Mouse (Mus musculus): ENCODE results near the gene Csnk2b. TPM values are rescaled to one million over a fixed set of nuclear protein-coding genes. Genes with fewer than 3 reads are reported as not detected.

Gene Csnk2b
- polyA plus RNA-seq, 1 experiment from 2014 or later = 245 TPM

DNA sequence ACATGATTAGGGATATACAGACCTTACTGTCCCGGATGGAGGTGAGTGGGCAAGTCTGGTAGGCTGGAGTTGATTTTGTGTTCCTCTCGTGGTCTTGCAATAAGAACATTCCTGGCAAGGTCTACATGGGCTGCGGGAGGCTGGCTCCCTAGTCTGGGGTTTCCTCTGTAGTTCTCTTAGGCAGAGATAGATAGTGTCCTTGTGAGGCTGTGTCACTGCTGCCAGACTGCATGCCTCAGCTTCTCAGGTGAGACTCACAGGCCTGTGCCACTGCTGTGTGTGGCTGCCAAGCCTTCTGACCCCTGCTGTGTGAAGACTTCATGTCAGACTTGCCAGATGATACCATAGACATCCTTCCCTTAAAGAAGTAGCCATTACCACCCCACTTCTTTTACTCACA is 17.4 kb upstream of the Csnk2b start:
- peaks cover 26% of the 10 kb centered on the region for H3K36me3 ChIP-seq (ENCODE audit: control insufficient read depth, insufficient read depth, low read length)
- H3K27me3 ChIP-seq (ENCODE audit: control insufficient read depth, insufficient read depth, low read length) = no peaks in the 10 kb centered on the region

DNA sequence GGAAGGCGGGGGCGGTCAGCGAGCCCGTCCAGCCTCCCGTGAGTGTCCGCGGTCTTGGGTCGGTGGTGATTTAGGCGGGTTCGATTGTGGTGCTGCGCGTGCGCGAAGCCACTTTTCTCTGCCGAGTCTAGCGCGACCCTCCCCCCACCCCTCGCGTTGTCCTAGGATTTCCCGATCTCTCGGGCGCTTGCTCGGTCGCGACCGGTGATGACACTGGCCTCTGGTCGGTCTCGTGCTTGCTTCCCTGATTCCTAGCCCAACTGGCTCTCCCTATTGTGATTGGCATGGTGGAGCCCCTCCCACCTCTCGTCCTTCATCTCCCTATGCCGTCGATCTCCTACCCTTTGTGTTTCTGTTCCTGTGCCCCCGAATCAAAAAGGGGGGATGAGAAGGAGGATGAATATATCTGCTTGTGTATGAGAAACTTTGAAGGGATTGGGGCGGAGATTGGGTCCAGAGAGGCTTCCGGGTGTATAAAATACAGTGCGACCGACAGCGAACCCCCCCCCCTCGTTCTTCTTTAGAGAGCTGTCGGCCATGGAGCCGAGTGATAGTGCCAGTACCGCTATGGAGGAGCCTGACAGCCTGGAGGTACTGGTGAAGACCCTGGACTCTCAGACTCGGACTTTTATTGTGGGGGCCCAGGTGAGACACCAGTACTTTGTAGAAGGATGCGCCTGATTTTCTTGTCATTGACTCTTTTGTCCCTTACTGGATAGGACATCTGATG is 13.9 kb upstream of the Csnk2b start:
- no peaks in the 10 kb centered on the region for H3K36me3 ChIP-seq (ENCODE audit: control insufficient read depth, insufficient read depth, low read length)
- H3K4me2 ChIP-seq (ENCODE audit: low read depth, low read length) = peak overlapping the region; percentile 90
- H3K27me3 ChIP-seq (ENCODE audit: control insufficient read depth, insufficient read depth, low read length) = no peaks in the 10 kb centered on the region
- H3K4me1 ChIP-seq (ENCODE audit: control insufficient read depth, insufficient read depth, low read length) = peaks cover 14% of the 10 kb centered on the region
- H3K4me3 ChIP-seq (replicated peaks; ENCODE audit: low read length) = peak overlapping the region; percentile 77
- peak; percentile 41 for ATAC-seq (ENCODE audit: insufficient read depth, low FRiP score)
- H3K9me3 ChIP-seq (replicated peaks; ENCODE audit: control insufficient read depth, low read length) = no peaks in the 10 kb centered on the region
- H3K9ac ChIP-seq (ENCODE audit: low read length) = peak overlapping the region; percentile 89
- H3K27ac ChIP-seq (ENCODE audit: low read length) = peak overlapping the region; percentile 97
- under 1% methylated on average over 43 of the region's 43 CpGs for WGBS

More for the DNA sequence above, 17.4 kb upstream of the Csnk2b start:
- H3K9ac ChIP-seq (ENCODE audit: low read length) = no peak overlapping the region
- no peaks in the 10 kb centered on the region for H3K9me3 ChIP-seq (replicated peaks; ENCODE audit: control insufficient read depth, low read length)
- H3K4me1 ChIP-seq (ENCODE audit: control insufficient read depth, insufficient read depth, low read length) = peaks cover 14% of the 10 kb centered on the region
- no peak for ATAC-seq (ENCODE audit: insufficient read depth, low FRiP score)
- WGBS = 99% methylated on average over 3 of the region's 3 CpGs
- no peak overlapping the region for H3K4me3 ChIP-seq (replicated peaks; ENCODE audit: low read length)
- H3K27ac ChIP-seq (ENCODE audit: low read length) = no peak overlapping the region
- H3K4me2 ChIP-seq (ENCODE audit: low read depth, low read length) = no peak overlapping the region

DNA sequence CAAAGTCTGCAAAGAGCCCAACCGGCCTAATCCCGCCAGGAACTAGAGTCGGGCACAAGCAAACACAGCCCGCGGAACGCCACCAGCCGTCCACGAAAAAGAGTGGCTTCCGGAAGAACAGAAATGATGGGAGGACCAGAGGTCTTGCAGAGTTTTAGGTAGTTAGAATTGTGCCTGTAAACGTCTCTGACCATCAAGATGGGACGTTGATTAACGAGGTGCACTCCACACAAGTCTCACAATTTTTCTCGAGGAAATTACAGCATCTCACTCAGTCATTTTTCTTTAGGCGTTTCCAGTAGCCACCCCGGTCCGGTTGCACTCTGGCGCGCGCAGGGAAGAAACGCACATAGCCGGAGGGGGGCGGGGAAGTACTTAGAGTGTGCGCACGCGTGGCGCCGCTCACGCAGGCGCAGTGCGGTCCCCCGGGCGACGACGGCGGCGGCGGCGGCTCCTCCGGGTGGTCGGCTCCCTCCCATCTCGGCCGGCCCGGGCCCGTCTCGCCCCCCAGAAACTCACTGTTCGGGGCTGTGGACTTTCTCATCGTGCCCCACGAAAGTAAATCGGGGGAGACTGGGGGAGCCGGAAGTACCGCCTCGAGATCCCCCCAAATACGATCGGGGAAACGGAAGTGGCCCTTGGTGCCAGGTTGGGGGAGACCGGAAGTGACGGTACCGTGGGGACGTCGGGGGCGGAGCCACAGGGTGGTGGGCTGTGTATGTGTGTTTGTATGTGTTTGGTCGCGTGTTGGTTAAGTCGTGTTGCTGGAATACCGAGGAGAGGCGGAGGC is 13.1 kb upstream of the Csnk2b start, which contains the start of gene Bag6:
Bag6 (plus strand) TSS at position 378 of the 790 bp plus-strand sequence.
- Histone ChIP-seq H3K27ac (ENCODE audit: low read length) (peak within 1 kb of the TSS; percentile 97), H3K4me2 (ENCODE audit: low read depth, low read length) (peak within 1 kb of the TSS; percentile 90), H3K4me1 (ENCODE audit: control insufficient read depth, insufficient read depth, low read length) (peaks cover 14% of the 10 kb centered on the region), H3K36me3 (ENCODE audit: control insufficient read depth, insufficient read depth, low read length) (no peaks in the 10 kb centered on the region), H3K9me3 (replicated peaks; ENCODE audit: control insufficient read depth, low read length) (no peaks in the 10 kb centered on the region), H3K4me3 (replicated peaks; ENCODE audit: low read length) (peak within 1 kb of the TSS; percentile 77), H3K9ac (ENCODE audit: low read length) (peak within 1 kb of the TSS; percentile 89), H3K27me3 (ENCODE audit: control insufficient read depth, insufficient read depth, low read length) (no peaks in the 10 kb centered on the region)
- WGBS = under 1% methylated on average over 66 of the region's 66 CpGs
- ATAC-seq (ENCODE audit: insufficient read depth, low FRiP score) = peak; percentile 96

DNA sequence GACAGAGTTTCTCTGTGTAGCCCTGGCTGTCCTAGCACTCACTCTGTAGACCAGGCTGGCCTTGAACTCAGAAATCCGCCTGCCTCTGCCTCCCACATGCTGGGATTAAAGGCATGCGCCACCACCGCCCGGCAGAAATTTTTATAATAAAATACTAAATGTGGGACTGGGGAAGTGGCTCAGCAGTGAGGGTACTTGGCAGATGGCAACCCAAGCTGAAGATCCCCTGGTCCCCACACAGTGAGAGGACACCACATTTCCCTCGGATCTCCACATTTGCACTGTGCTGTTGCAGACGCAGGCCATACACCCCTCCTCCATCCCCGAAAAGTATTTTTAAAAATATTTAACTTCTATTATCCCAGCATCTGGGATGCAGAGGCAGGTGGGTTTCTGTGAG is 11.7 kb upstream of the Csnk2b start:
- Histone ChIP-seq H3K9me3 (replicated peaks; ENCODE audit: control insufficient read depth, low read length) (no peaks in the 10 kb centered on the region), H3K27ac (ENCODE audit: low read length) (no peak overlapping the region), H3K4me2 (ENCODE audit: low read depth, low read length) (no peak overlapping the region), H3K9ac (ENCODE audit: low read length) (no peak overlapping the region), H3K27me3 (ENCODE audit: control insufficient read depth, insufficient read depth, low read length) (no peaks in the 10 kb centered on the region), H3K36me3 (ENCODE audit: control insufficient read depth, insufficient read depth, low read length) (no peaks in the 10 kb centered on the region), H3K4me1 (ENCODE audit: control insufficient read depth, insufficient read depth, low read length) (peaks cover 15% of the 10 kb centered on the region), H3K4me3 (replicated peaks; ENCODE audit: low read length) (no peak overlapping the region)
- ATAC-seq (ENCODE audit: insufficient read depth, low FRiP score) = no peak
- WGBS = 96% methylated on average over 7 of the region's 7 CpGs

DNA sequence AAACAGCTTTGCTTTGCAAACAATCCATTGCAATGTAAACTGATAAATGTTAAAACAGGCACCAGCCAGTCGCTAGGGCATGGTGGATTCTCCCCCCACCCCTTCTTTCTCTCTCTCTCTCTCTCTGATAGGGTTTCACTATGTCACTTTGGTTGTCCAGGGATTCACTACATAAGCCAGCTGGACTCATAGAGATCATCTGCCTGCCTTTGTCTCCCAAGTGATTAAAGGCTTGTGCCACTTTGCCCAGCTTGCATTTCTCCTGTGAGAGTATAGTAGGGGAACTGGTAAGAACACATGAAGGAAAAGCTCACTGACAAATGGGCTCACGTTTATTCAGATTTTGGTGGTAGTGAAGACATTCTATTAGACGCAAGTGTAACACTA is 10.3 kb upstream of the Csnk2b start:
- H3K27me3 ChIP-seq (ENCODE audit: control insufficient read depth, insufficient read depth, low read length) = no peaks in the 10 kb centered on the region
- no peaks in the 10 kb centered on the region for H3K9me3 ChIP-seq (replicated peaks; ENCODE audit: control insufficient read depth, low read length)
- peaks cover 19% of the 10 kb centered on the region for H3K4me1 ChIP-seq (ENCODE audit: control insufficient read depth, insufficient read depth, low read length)
- 67% methylated on average over 3 of the region's 3 CpGs for WGBS
- no peak overlapping the region for H3K4me3 ChIP-seq (replicated peaks; ENCODE audit: low read length)
- no peaks in the 10 kb centered on the region for H3K36me3 ChIP-seq (ENCODE audit: control insufficient read depth, insufficient read depth, low read length)
- no peak overlapping the region for H3K4me2 ChIP-seq (ENCODE audit: low read depth, low read length)
- H3K27ac ChIP-seq (ENCODE audit: low read length) = no peak overlapping the region
- no peak overlapping the region for H3K9ac ChIP-seq (ENCODE audit: low read length)
- ATAC-seq (ENCODE audit: insufficient read depth, low FRiP score) = no peak

DNA sequence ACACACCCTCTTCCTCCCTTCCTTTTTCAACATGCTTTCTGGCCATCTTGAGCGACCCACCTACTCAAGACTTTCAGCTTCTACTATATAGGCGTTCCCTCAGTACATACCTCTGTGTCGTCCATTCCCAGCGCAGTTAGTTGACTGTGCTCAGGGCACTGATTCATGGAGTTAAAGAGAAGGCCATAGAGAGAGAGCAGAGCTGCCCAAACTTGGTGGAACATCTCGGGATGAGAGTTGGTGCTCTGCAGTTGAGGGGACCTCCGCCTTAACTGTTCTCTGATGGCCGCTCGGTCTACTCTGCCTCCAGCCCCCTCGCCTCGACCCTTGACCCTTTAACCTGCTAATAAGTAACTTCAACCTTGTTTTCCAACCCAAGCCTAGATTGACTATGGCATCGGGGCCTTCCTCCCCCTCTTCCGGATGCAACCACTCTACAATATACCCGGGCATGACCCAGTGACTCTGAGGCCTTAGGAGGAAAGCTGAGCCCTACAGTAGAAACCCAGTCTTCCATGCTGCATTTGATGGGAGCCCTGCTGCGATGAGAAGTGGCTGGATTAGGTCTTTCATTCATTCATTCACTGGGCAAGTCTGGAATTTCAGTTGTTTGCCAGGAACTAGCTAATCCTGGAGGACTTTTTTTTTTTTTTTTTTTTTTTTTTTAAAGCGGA is 9.8 kb upstream of the Csnk2b start, which contains the start of gene Apom:
Apom (minus strand) TSS at position 551 of the 674 bp plus-strand sequence.
- no peak for ATAC-seq (ENCODE audit: insufficient read depth, low FRiP score)
- Histone ChIP-seq H3K36me3 (ENCODE audit: control insufficient read depth, insufficient read depth, low read length) (no peaks in the 10 kb centered on the region), H3K9ac (ENCODE audit: low read length) (no peak within 1 kb of the TSS), H3K9me3 (replicated peaks; ENCODE audit: control insufficient read depth, low read length) (no peaks in the 10 kb centered on the region), H3K4me3 (replicated peaks; ENCODE audit: low read length) (no peak within 1 kb of the TSS), H3K27me3 (ENCODE audit: control insufficient read depth, insufficient read depth, low read length) (no peaks in the 10 kb centered on the region), H3K4me1 (ENCODE audit: control insufficient read depth, insufficient read depth, low read length) (peaks cover 19% of the 10 kb centered on the region), H3K27ac (ENCODE audit: low read length) (no peak within 1 kb of the TSS), H3K4me2 (ENCODE audit: low read depth, low read length) (no peak within 1 kb of the TSS)
- 74% methylated on average over 15 of the region's 15 CpGs for WGBS

DNA sequence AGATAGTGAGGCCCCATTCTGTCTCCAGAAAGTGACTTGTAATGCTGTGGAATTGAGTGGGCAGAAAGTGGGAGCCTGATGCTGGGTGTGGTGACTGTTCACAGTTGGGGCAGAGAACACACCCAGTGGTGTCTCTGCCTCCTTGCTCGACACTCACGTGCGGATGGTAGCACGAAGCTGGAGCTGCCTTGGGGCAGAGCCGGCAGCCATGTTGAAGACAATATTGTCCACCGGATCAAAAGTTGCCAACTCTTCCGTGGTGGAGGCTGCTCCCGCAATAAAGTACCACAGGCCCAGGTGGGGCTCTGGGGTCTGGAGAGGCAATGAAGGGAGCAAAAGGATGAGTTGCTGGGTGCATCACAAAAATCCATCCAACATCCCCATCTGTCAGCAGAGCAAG is 9.2 kb upstream of the Csnk2b start:
- H3K27ac ChIP-seq (ENCODE audit: low read length) = no peak overlapping the region
- no peak for ATAC-seq (ENCODE audit: insufficient read depth, low FRiP score)
- WGBS = 88% methylated on average over 8 of the region's 8 CpGs
- H3K36me3 ChIP-seq (ENCODE audit: control insufficient read depth, insufficient read depth, low read length) = no peaks in the 10 kb centered on the region
- H3K27me3 ChIP-seq (ENCODE audit: control insufficient read depth, insufficient read depth, low read length) = no peaks in the 10 kb centered on the region
- no peak overlapping the region for H3K9ac ChIP-seq (ENCODE audit: low read length)
- peaks cover 15% of the 10 kb centered on the region for H3K4me1 ChIP-seq (ENCODE audit: control insufficient read depth, insufficient read depth, low read length)
- H3K4me2 ChIP-seq (ENCODE audit: low read depth, low read length) = no peak overlapping the region
- no peak overlapping the region for H3K4me3 ChIP-seq (replicated peaks; ENCODE audit: low read length)
- no peaks in the 10 kb centered on the region for H3K9me3 ChIP-seq (replicated peaks; ENCODE audit: control insufficient read depth, low read length)

DNA sequence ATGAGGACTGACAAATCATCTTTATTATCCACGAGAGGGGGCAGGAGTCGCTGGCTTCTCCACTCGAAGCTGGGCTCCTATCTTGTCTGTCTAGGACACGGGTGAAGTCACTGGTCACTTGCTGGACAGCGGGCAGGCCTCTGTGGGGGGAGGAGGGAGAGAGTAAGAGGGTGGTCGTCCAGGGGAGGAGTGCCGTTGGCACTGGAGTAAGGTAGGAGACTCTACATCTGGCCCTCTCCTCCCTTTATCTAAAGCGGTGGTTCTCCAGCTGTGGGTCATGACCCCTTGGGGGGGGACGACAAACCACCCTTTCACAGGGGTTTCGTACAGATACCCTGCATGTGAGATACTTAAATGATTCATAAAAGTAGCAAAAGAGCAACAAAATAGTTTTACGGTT is 7.1 kb upstream of the Csnk2b start:
- Histone ChIP-seq H3K27me3 (ENCODE audit: control insufficient read depth, insufficient read depth, low read length) (no peaks in the 10 kb centered on the region), H3K9ac (ENCODE audit: low read length) (peak overlapping the region; percentile 39; the same call in 1 of the 2 replicates), H3K4me1 (ENCODE audit: control insufficient read depth, insufficient read depth, low read length) (peaks cover 23% of the 10 kb centered on the region), H3K36me3 (ENCODE audit: control insufficient read depth, insufficient read depth, low read length) (no peaks in the 10 kb centered on the region), H3K4me3 (replicated peaks; ENCODE audit: low read length) (no peak overlapping the region), H3K9me3 (replicated peaks; ENCODE audit: control insufficient read depth, low read length) (no peaks in the 10 kb centered on the region), H3K27ac (ENCODE audit: low read length) (no peak overlapping the region), H3K4me2 (ENCODE audit: low read depth, low read length) (no peak overlapping the region)
- no peak for ATAC-seq (ENCODE audit: insufficient read depth, low FRiP score)
- 69% methylated on average over 11 of the region's 11 CpGs for WGBS

DNA sequence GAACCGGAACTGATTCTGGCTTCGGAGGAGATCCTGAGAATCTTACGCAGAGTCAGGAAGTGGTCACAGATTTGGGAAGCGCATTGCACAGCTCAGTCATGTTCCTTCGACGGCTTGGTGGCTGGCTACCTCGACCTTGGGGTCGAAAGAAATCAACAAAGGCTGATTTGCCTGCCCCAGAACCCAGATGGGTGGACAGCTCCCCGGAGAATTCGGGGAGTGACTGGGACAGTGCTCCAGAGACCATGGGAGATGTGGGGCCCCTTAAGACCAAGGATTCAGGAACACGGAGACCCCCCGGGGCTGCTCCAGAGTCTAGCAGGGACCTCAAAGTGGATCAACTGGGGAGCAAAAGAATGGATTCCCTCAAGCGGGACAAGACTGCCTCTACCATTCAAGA is 5.2 kb upstream of the Csnk2b start:
- H3K36me3 ChIP-seq (ENCODE audit: control insufficient read depth, insufficient read depth, low read length) = no peaks in the 10 kb centered on the region
- peaks cover 31% of the 10 kb centered on the region for H3K4me1 ChIP-seq (ENCODE audit: control insufficient read depth, insufficient read depth, low read length)
- peak overlapping the region; percentile 79 for H3K4me2 ChIP-seq (ENCODE audit: low read depth, low read length)
- 52% methylated on average over 13 of the region's 13 CpGs for WGBS
- no peaks in the 10 kb centered on the region for H3K9me3 ChIP-seq (replicated peaks; ENCODE audit: control insufficient read depth, low read length)
- no peak for ATAC-seq (ENCODE audit: insufficient read depth, low FRiP score)
- H3K4me3 ChIP-seq (replicated peaks; ENCODE audit: low read length) = peak overlapping the region; percentile 59
- peak overlapping the region; percentile 83 for H3K9ac ChIP-seq (ENCODE audit: low read length)
- H3K27me3 ChIP-seq (ENCODE audit: control insufficient read depth, insufficient read depth, low read length) = no peaks in the 10 kb centered on the region
- peak overlapping the region; percentile 90; the same call in 1 of the 2 replicates for H3K27ac ChIP-seq (ENCODE audit: low read length)

Measured in stomach, embryonic 16.5 days (tissue).